Mouse (Mus musculus) forebrain, embryonic 11.5 days (tissue): Measurements from ENCODE around the gene Pdpk1. TPM values are rescaled to one million over a fixed set of nuclear protein-coding genes. Genes with fewer than 3 reads are reported as not detected.

ENCODE experiments used
- ATAC-seq: fragments of 200-750 bp; cut with Nextera tagmentation; replicated peaks from 2 replicates; pipeline ENCODE4 v1.8.0; 2017; ENCODE audit warnings: moderate TSS enrichment; ENCODE audit not compliant: low FRiP score
- DNase-seq: peaks from one replicate; pipeline ENCODE4 v3.0.0-alpha.2; 2017; ENCODE audit warnings: low spot score
- H3K27ac ChIP-seq: fragments of 300-500 bp; sonication (generic); 2 replicates; pipeline ENCODE4 v1.5.1; 2014; ENCODE audit warnings: low read depth, low read length
- H3K27me3 ChIP-seq: fragments of 300-500 bp; sonication (generic); 2 replicates; pipeline ENCODE4 v1.6.1; 2014; ENCODE audit warnings: mild to moderate bottlenecking, low read length, mixed read lengths; ENCODE audit not compliant: control insufficient read depth, insufficient read depth
- H3K36me3 ChIP-seq: fragments of 300-500 bp; sonication (generic); 2 replicates; pipeline ENCODE4 v1.6.1; 2014; ENCODE audit warnings: mild to moderate bottlenecking, low read length, moderate library complexity, mixed read lengths; ENCODE audit not compliant: control insufficient read depth, insufficient read depth
- H3K4me1 ChIP-seq: fragments of 300-500 bp; sonication (generic); replicated peaks from 2 replicates; pipeline ENCODE4 v1.6.1; 2014; ENCODE audit warnings: low read length, mixed read lengths; ENCODE audit not compliant: control insufficient read depth, insufficient read depth
- H3K4me2 ChIP-seq: fragments of 300-500 bp; sonication (generic); 2 replicates; pipeline ENCODE4 v1.6.1; 2014; ENCODE audit warnings: low read depth, mild to moderate bottlenecking, low read length, moderate library complexity, mixed read lengths; ENCODE audit not compliant: severe bottlenecking
- H3K4me3 ChIP-seq: fragments of 300-500 bp; sonication (generic); 2 replicates; pipeline ENCODE4 v1.5.1; 2014; ENCODE audit warnings: low read depth, low read length
- H3K9ac ChIP-seq: fragments of 300-500 bp; sonication (generic); 2 replicates; pipeline ENCODE4 v1.6.1; 2014; ENCODE audit warnings: low read length
- H3K9me3 ChIP-seq: fragments of 300-500 bp; sonication (generic); 2 replicates; pipeline ENCODE4 v1.6.1; 2016; ENCODE audit warnings: low read length, mixed read lengths; ENCODE audit not compliant: control insufficient read depth
- WGBS: fragments of 180-500 bp; shearing (Covaris S2); extraction: QIAGEN DNeasy Blood & Tissue Kit; methylation state at CpG from one replicate; pipeline ENCODE4 v1.1.7; 2014; 5-methylcytosine and 5-hydroxymethylcytosine counted together
- polyA plus RNA-seq: library from polyadenylated mRNA; unstranded; fragments of >200 nt; fragmentation: Nextera tagmentation; extraction: Ambion mirVana; gene quantifications from 2 replicates; pipeline ENCODE4 v1.2.1, GENCODE M21; 2014

The Pdpk1 gene
- polyA plus RNA-seq, 1 experiment from 2014 or later, result 46.6 TPM

- peaks cover 5% of the 10 kb centered on the region; the same call in 1 of the 2 replicates for H3K36me3 ChIP-seq
- no peaks in the 10 kb centered on the region for H3K9me3 ChIP-seq
- no peak overlapping the region for H3K4me3 ChIP-seq
- no peak for ATAC-seq
- H3K27ac ChIP-seq, result no peak overlapping the region
- H3K4me2 ChIP-seq, result no peak overlapping the region
- no peak for DNase-seq
- H3K4me1 ChIP-seq, result no peaks in the 10 kb centered on the region
- 96% methylated on average over 8 of the region's 8 CpGs for WGBS
- no peaks in the 10 kb centered on the region for H3K27me3 ChIP-seq
- no peak overlapping the region for H3K9ac ChIP-seq
Observed at GRCm38 (mm10) chr17:24049008-24049407, 101.7 kb downstream of the Pdpk1 start.

GRCm38 (mm10) chr17:24048053-24048452, 102.7 kb downstream of the Pdpk1 start:
- H3K4me2 ChIP-seq, result no peak overlapping the region
- H3K4me1 ChIP-seq, result no peaks in the 10 kb centered on the region
- no peak overlapping the region for H3K27ac ChIP-seq
- no peak overlapping the region for H3K9ac ChIP-seq
- ATAC-seq, result no peak
- peaks cover 5% of the 10 kb centered on the region; the same call in 1 of the 2 replicates for H3K36me3 ChIP-seq
- no peaks in the 10 kb centered on the region for H3K9me3 ChIP-seq
- no peak for DNase-seq
- 89% methylated on average over 5 of the region's 5 CpGs for WGBS
- no peaks in the 10 kb centered on the region for H3K27me3 ChIP-seq
- no peak overlapping the region for H3K4me3 ChIP-seq

- H3K27ac ChIP-seq, result no peak overlapping the region
- DNase-seq (no peak), ATAC-seq (no peak)
- H3K4me2 ChIP-seq, result no peak overlapping the region
- H3K9ac ChIP-seq, result no peak overlapping the region
- H3K4me3 ChIP-seq, result no peak overlapping the region
- no peaks in the 10 kb centered on the region for H3K27me3 ChIP-seq
- WGBS, result 57% methylated on average over 5 of the region's 5 CpGs
- peaks cover 5% of the 10 kb centered on the region; the same call in 1 of the 2 replicates for H3K36me3 ChIP-seq
- H3K9me3 ChIP-seq, result no peaks in the 10 kb centered on the region
- H3K4me1 ChIP-seq, result no peaks in the 10 kb centered on the region
Observed at GRCm38 (mm10) chr17:24046026-24046425, 104.7 kb downstream of the Pdpk1 start.

GRCm38 (mm10) chr17:24045608-24046007, 105.1 kb downstream of the Pdpk1 start:
- H3K4me1 ChIP-seq, result no peaks in the 10 kb centered on the region
- no peak overlapping the region for H3K4me2 ChIP-seq
- no peaks in the 10 kb centered on the region for H3K9me3 ChIP-seq
- WGBS, result 85% methylated on average over 10 of the region's 10 CpGs
- H3K27me3 ChIP-seq, result no peaks in the 10 kb centered on the region
- ATAC-seq (no peak), DNase-seq (no peak)
- H3K9ac ChIP-seq, result no peak overlapping the region
- H3K36me3 ChIP-seq, result peaks cover 5% of the 10 kb centered on the region; the same call in 1 of the 2 replicates
- no peak overlapping the region for H3K4me3 ChIP-seq
- H3K27ac ChIP-seq, result no peak overlapping the region

- peaks cover 5% of the 10 kb centered on the region; the same call in 1 of the 2 replicates for H3K36me3 ChIP-seq
- ATAC-seq (no peak), DNase-seq (no peak)
- no peak overlapping the region for H3K9ac ChIP-seq
- H3K9me3 ChIP-seq, result no peaks in the 10 kb centered on the region
- 69% methylated on average over 5 of the region's 5 CpGs for WGBS
- no peak overlapping the region for H3K4me2 ChIP-seq
- H3K4me3 ChIP-seq, result no peak overlapping the region
- no peak overlapping the region for H3K27ac ChIP-seq
- no peaks in the 10 kb centered on the region for H3K27me3 ChIP-seq
- no peaks in the 10 kb centered on the region for H3K4me1 ChIP-seq
Observed at GRCm38 (mm10) chr17:24044482-24044881, 106.2 kb downstream of the Pdpk1 start.

- no peak for ATAC-seq
- Histone ChIP-seq H3K36me3 (no peaks in the 10 kb centered on the region), H3K27me3 (no peaks in the 10 kb centered on the region), H3K9ac (no peak within 1 kb of the TSS), H3K27ac (no peak within 1 kb of the TSS), H3K4me2 (no peak within 1 kb of the TSS), H3K9me3 (no peaks in the 10 kb centered on the region), H3K4me3 (no peak within 1 kb of the TSS), H3K4me1 (no peaks in the 10 kb centered on the region)
- WGBS, result 71% methylated on average over 4 of the region's 4 CpGs
- DNase-seq, result no peak
Observed at GRCm38 (mm10) chr17:24037844-24038243, 112.9 kb downstream of the Pdpk1 start, which contains the start of gene Prss27. Gene Prss27, plus strand, starts transcription at chr17:24038144.

GRCm38 (mm10) chr17:24037360-24037759, 113.4 kb downstream of the Pdpk1 start:
- no peak overlapping the region for H3K4me3 ChIP-seq
- no peaks in the 10 kb centered on the region for H3K4me1 ChIP-seq
- H3K4me2 ChIP-seq, result no peak overlapping the region
- no peak overlapping the region for H3K27ac ChIP-seq
- no peaks in the 10 kb centered on the region for H3K9me3 ChIP-seq
- H3K36me3 ChIP-seq, result no peaks in the 10 kb centered on the region
- H3K9ac ChIP-seq, result no peak overlapping the region
- DNase-seq, result no peak
- no peaks in the 10 kb centered on the region for H3K27me3 ChIP-seq
- ATAC-seq, result no peak
- WGBS, result 84% methylated on average over 13 of the region's 13 CpGs

- Histone ChIP-seq H3K9ac (no peak overlapping the region), H3K4me1 (no peaks in the 10 kb centered on the region), H3K36me3 (no peaks in the 10 kb centered on the region), H3K9me3 (no peaks in the 10 kb centered on the region), H3K27me3 (no peaks in the 10 kb centered on the region), H3K27ac (no peak overlapping the region), H3K4me3 (no peak overlapping the region), H3K4me2 (no peak overlapping the region)
- DNase-seq (no peak), ATAC-seq (no peak)
- WGBS, result 82% methylated on average over 6 of the region's 6 CpGs
Observed at GRCm38 (mm10) chr17:24036954-24037353, 113.8 kb downstream of the Pdpk1 start.

- H3K36me3 ChIP-seq, result no peaks in the 10 kb centered on the region
- H3K27me3 ChIP-seq, result no peaks in the 10 kb centered on the region
- H3K9ac ChIP-seq, result no peak overlapping the region
- ATAC-seq, result no peak
- H3K9me3 ChIP-seq, result no peaks in the 10 kb centered on the region
- no peaks in the 10 kb centered on the region for H3K4me1 ChIP-seq
- DNase-seq, result no peak
- H3K4me2 ChIP-seq, result no peak overlapping the region
- WGBS, result 83% methylated on average over 7 of the region's 7 CpGs
- no peak overlapping the region for H3K27ac ChIP-seq
- no peak overlapping the region for H3K4me3 ChIP-seq
Observed at GRCm38 (mm10) chr17:24035087-24035486, 115.6 kb downstream of the Pdpk1 start.
